Mouse (Mus musculus) embryonic fibroblast, embryonic 13.5 days (primary cell): ENCODE results near the gene Dtx2.

Source experiments
- CTCF ChIP-seq: IDR thresholded peaks from 2 replicates; pipeline ENCODE4 v1.5.1; 2011; ENCODE audit warnings: mild to moderate bottlenecking, control low read depth, low read length, moderate library complexity, borderline replicate concordance; ENCODE audit not compliant: insufficient read depth
- POLR2A ChIP-seq: IDR thresholded peaks from 2 replicates; pipeline ENCODE4 v1.6.1; 2011; ENCODE audit warnings: low read depth, mild to moderate bottlenecking, control low read depth, low read length, moderate library complexity

DNA sequence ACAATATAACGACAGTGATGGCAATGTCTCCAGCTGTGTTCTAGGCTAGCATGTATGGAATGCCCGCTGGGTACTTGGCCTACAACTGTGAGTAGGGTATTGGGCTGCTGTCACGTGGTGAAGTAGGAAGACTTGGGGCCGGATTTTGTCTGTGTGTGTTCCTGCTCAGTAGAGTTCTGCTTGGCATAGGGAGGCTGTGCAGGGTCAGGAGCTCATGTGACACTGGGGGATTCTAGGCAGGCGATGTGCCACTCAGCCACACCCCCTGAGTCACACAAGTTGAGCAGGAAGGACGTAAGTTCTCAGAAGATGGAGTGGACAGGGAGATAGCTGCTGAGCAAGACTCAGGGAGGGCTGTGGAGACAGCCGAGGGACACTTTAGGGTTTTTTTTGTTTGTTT, 13.1 kb downstream of the Dtx2 start:
- no peak for TF ChIP-seq POLR2A
- no peak for TF ChIP-seq CTCF
